In genomic region chr7:25486186-25486585, GRCm38 (mm10) we compare ENCODE assay signal across 9 mouse cellular contexts. TPM values are rescaled to one million over a fixed set of nuclear protein-coding genes. Genes with fewer than 3 reads are reported as not detected.
DNase-seq lines count a peak whose midpoint lies in the region; TF ChIP-seq lines count a peak whose summit lies in the region.
"Had no signal": no experiment of that assay in that cellular context is flagged by ENCODE, and none has a peak within 500 bp of the region (broad histone marks: within the 10 kb centered on the region; RNA-seq: fewer than 3 reads in every experiment).

No protein-coding gene starts in this region.

- H3K27me3 ChIP-seq in heart, adult 2 months (ENCODE audit: control insufficient read depth, insufficient read depth, low read length), result no peaks in the 10 kb centered on the region
- H3K27me3 ChIP-seq in heart, embryonic 10.5 days (ENCODE audit: insufficient read depth, poor library complexity, severe bottlenecking), result no peaks in the 10 kb centered on the region
- H3K27me3 ChIP-seq: limb, embryonic 13.5 days; neural tube, embryonic 13.5 days had no signal

- TF ChIP-seq EP300 in heart, adult 2 months (IDR thresholded peaks at IDR 0.05; ENCODE audit: insufficient read depth, low read depth, low read length), result no peak

- no peaks in the 10 kb centered on the region for H3K4me1 ChIP-seq in heart, adult 2 months (ENCODE audit: control insufficient read depth, insufficient read depth, low read length)
- H3K4me1 ChIP-seq in heart, embryonic 10.5 days, result no peaks in the 10 kb centered on the region
- H3K4me1 ChIP-seq: limb, embryonic 13.5 days; neural tube, embryonic 13.5 days had no signal

- intact Hi-C loops in heart, adult 2 months (cut with DNase I), result loop anchor here (5.0 kb wide), 1 partner anchor 111 kb away; no protein-coding TSS in a partner anchor
- intact Hi-C loops in heart, postnatal 10 days (cut with DNase I), result loop anchor here (5.0 kb wide), 1 partner anchor 111 kb away; no protein-coding TSS in a partner anchor

- H3K9me3 ChIP-seq in heart, embryonic 10.5 days, result no peaks in the 10 kb centered on the region
- H3K9me3 ChIP-seq: limb, embryonic 13.5 days; neural tube, embryonic 13.5 days had no signal

- H3K79me2 ChIP-seq in heart, adult 2 months (replicated peaks; ENCODE audit: control insufficient read depth, insufficient read depth, low read length), result no peaks in the 10 kb centered on the region

- no peak overlapping the region for H3K27ac ChIP-seq in heart, adult 2 months
- no peak overlapping the region for H3K27ac ChIP-seq in heart, embryonic 10.5 days
- H3K27ac ChIP-seq: limb, embryonic 13.5 days; neural tube, embryonic 13.5 days had no signal

- H3K9ac ChIP-seq in heart, adult 2 months (ENCODE audit: low read depth, low read length), result no peak overlapping the region
- H3K9ac ChIP-seq: limb, embryonic 13.5 days; neural tube, embryonic 13.5 days had no signal

- H3K36me3 ChIP-seq in heart, adult 2 months (ENCODE audit: control insufficient read depth, insufficient read depth, low read length), result no peaks in the 10 kb centered on the region
- H3K36me3 ChIP-seq in heart, embryonic 10.5 days, result no peaks in the 10 kb centered on the region
- H3K36me3 ChIP-seq: limb, embryonic 13.5 days; neural tube, embryonic 13.5 days had no signal

- no peak for TF ChIP-seq POLR2A in heart, adult 2 months (IDR thresholded peaks at IDR 0.05; ENCODE audit: insufficient read depth, low read depth, low read length)

- 23% methylated on average over 1 of the region's 1 CpGs for WGBS in heart, adult 2 months
- WGBS in heart, embryonic 10.5 days, result 18% methylated on average over 1 of the region's 1 CpGs

- DNase-seq in heart, adult 2 months, result peak; percentile 39 to 51
- no peak for DNase-seq in heart, embryonic 10.5 days (ENCODE audit: low spot score)
- DNase-seq in thymus, postnatal 14 days, result peak; percentile 31
- no peak for DNase-seq in thymus, postnatal 0 days (ENCODE audit: low spot score)
- DNase-seq in heart, postnatal 10 days, result peak; percentile 49 to 59
- DNase-seq in right cerebral cortex, postnatal 10 days (ENCODE audit: low spot score in 2 of 2), result peak; percentile 30 to 46
- DNase-seq in urinary bladder, postnatal 10 days (ENCODE audit: low spot score), result no peak

- peak; percentile 72 for TF ChIP-seq CTCF in heart, adult 2 months (IDR thresholded peaks at IDR 0.05)

- no peak overlapping the region for H3K4me3 ChIP-seq in heart, adult 2 months
- no peak overlapping the region for H3K4me3 ChIP-seq in heart, embryonic 10.5 days
- H3K4me3 ChIP-seq: limb, embryonic 13.5 days; neural tube, embryonic 13.5 days had no signal

RNA-seq across cellular contexts. Expression of gene Ceacam1, which starts 8.8 kb away (rescaled TPM):
- total RNA-seq in heart, adult 2 months (2021), result 10 to 100 TPM; 13.5 to 14.6 TPM
- 9.8 and 17.3 TPM in 2 replicates for polyA plus RNA-seq in heart, adult 2 months (2012; rRNA removed)
- polyA plus RNA-seq in heart, embryonic 10.5 days (2016; fragmentation: Nextera tagmentation; extraction: Ambion mirVana), result 1.3 and 1.6 TPM in 2 replicates
- polyA plus RNA-seq in thymus, postnatal 0 days (2015; fragmentation: Nextera tagmentation; extraction: Ambion mirVana), result 2.0 and 2.5 TPM in 2 replicates
- total RNA-seq in heart, postnatal 10 days (2021), result 10 to 100 TPM; 15.0 to 15.6 TPM

RNA-seq across cellular contexts. Expression of gene Ceacam2, which starts 53.5 kb away (rescaled TPM):
- 1 to 10 TPM; 2.6 to 3.3 TPM for total RNA-seq in heart, adult 2 months (2021)
- 0.06 and 0.10 TPM in 2 replicates for polyA plus RNA-seq in heart, adult 2 months (2012; rRNA removed)
- not detected in 2 replicates for polyA plus RNA-seq in heart, embryonic 10.5 days (2016; fragmentation: Nextera tagmentation; extraction: Ambion mirVana)
- polyA plus RNA-seq in thymus, postnatal 0 days (2015; fragmentation: Nextera tagmentation; extraction: Ambion mirVana), result not detected in 2 replicates
- total RNA-seq in heart, postnatal 10 days (2021), result 1 to 10 TPM; 1.7 to 1.9 TPM

Comparison
In these comparisons a context has a peak if more than half of its experiments do, and no peak if none do; other contexts are left out.
1. DNase-seq: peak in heart, adult 2 months (2 of 2), thymus, postnatal 14 days (single experiment), heart, postnatal 10 days (2 of 2) and right cerebral cortex, postnatal 10 days (2 of 2); none in heart, embryonic 10.5 days (single experiment), thymus, postnatal 0 days (single experiment) and urinary bladder, postnatal 10 days (single experiment).